Comparison of ENCODE assay signal across 23 mouse cellular contexts in the genomic region with DNA sequence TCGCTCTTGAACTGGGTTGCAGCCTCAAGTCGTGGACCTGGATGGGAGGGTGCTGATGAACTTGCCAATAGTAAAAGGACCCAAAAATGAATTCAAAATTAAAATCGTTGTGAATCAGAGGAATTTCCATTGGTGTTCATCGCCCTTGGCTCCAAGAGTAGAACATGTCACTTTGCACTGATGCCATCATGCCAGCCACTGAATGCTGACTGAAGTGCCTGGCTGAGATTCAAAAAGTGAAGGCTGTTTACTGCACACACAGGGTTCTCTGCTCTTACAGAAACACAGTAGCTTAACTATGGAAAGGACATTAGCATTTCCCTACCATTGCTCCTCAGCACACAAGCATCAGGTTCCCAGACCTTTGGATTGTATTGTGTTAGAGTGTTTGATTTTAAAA. TPM values are rescaled to one million over a fixed set of nuclear protein-coding genes. Genes with fewer than 3 reads are reported as not detected.
A peak's percentile ranks its signal among the peaks of the same experiment; 100 is the strongest.
DNase-seq lines count a peak whose midpoint lies in the region; ATAC-seq and TF ChIP-seq lines count a peak whose summit lies in the region.
"Had no signal": no experiment of that assay in that cellular context is flagged by ENCODE, and none has a peak within 500 bp of the region (broad histone marks: within the 10 kb centered on the region; RNA-seq: fewer than 3 reads in every experiment).

No protein-coding gene starts in this region.

- DNase-seq in forebrain, postnatal 0 days, result no peak
- peak; percentile 53 for DNase-seq in forebrain, embryonic 14.5 days (ENCODE audit: low spot score)
- no peak for DNase-seq in forebrain, embryonic 11.5 days (ENCODE audit: low spot score)
- no peak for DNase-seq in layer of hippocampus, adult 2 months (ENCODE audit: low spot score in 2 of 2)
- DNase-seq in layer of hippocampus, adult 9-11 months, result no peak
- DNase-seq in brain, embryonic 14.5 days (ENCODE audit: low read depth), result peak; percentile 64
- no peak for DNase-seq in thymus, postnatal 36 days
- DNase-seq: adrenal gland, adult 2 months; adrenal gland, adult 8-10 months; adrenal gland, postnatal 10 days; adrenal gland, postnatal 14 days; adrenal gland, postnatal 25 days; adrenal gland, postnatal 36 days; B cell, adult 2 months; cerebellum, adult 11 months; cerebellum, adult 11-12 months; cerebellum, adult 18-20 months had no signal

- no peak for TF ChIP-seq POLR2A in brain, embryonic 14.5 days (IDR thresholded peaks at IDR 0.05; ENCODE audit: borderline replicate concordance, extremely low read depth, insufficient read depth, insufficient read length, poor library complexity, severe bottlenecking)

- TF ChIP-seq CTCF in forebrain, postnatal 0 days (IDR thresholded peaks at IDR 0.05; ENCODE audit: low read depth), result no peak
- TF ChIP-seq CTCF in layer of hippocampus, adult 2 months (conservative IDR thresholded peaks at IDR 0.05), result no peak
- TF ChIP-seq CTCF in brain, embryonic 14.5 days (IDR thresholded peaks at IDR 0.05; ENCODE audit: borderline replicate concordance, extremely low read depth, insufficient read depth, insufficient read length), result no peak

- H3K27me3 ChIP-seq in forebrain, embryonic 13.5 days, result no peaks in the 10 kb centered on the region
- H3K27me3 ChIP-seq in forebrain, postnatal 0 days (ENCODE audit: insufficient read depth, low read length), result no peaks in the 10 kb centered on the region
- H3K27me3 ChIP-seq in forebrain, embryonic 14.5 days (replicated peaks; ENCODE audit: control insufficient read depth, insufficient read depth, low read length), result no peaks in the 10 kb centered on the region
- no peaks in the 10 kb centered on the region for H3K27me3 ChIP-seq in forebrain, embryonic 11.5 days (ENCODE audit: control insufficient read depth, insufficient read depth, low read length)
- H3K27me3 ChIP-seq: CH12.LX, Patski had no signal

- no peak overlapping the region for H3K4me2 ChIP-seq in forebrain, embryonic 13.5 days
- no peak overlapping the region for H3K4me2 ChIP-seq in forebrain, postnatal 0 days (ENCODE audit: low read depth)
- H3K4me2 ChIP-seq in forebrain, embryonic 14.5 days (ENCODE audit: low read length), result no peak overlapping the region
- H3K4me2 ChIP-seq in forebrain, embryonic 11.5 days (ENCODE audit: low read depth, low read length, severe bottlenecking), result no peak overlapping the region

- H3K9ac ChIP-seq in forebrain, embryonic 13.5 days, result no peak overlapping the region
- H3K9ac ChIP-seq in forebrain, postnatal 0 days, result no peak overlapping the region
- H3K9ac ChIP-seq in forebrain, embryonic 14.5 days (ENCODE audit: low read length), result no peak overlapping the region
- H3K9ac ChIP-seq in forebrain, embryonic 11.5 days (ENCODE audit: low read length), result no peak overlapping the region

- H3K4me3 ChIP-seq in forebrain, embryonic 13.5 days, result no peak overlapping the region
- H3K4me3 ChIP-seq in forebrain, postnatal 0 days (ENCODE audit: low read depth, low read length), result no peak overlapping the region
- H3K4me3 ChIP-seq in forebrain, embryonic 14.5 days (ENCODE audit: low read depth, low read length), result no peak overlapping the region
- no peak overlapping the region for H3K4me3 ChIP-seq in forebrain, embryonic 11.5 days (ENCODE audit: low read depth, low read length)
- no peak overlapping the region for H3K4me3 ChIP-seq in layer of hippocampus, adult 2 months

- no peaks in the 10 kb centered on the region for H3K9me3 ChIP-seq in forebrain, embryonic 13.5 days (replicated peaks)
- no peaks in the 10 kb centered on the region for H3K9me3 ChIP-seq in forebrain, postnatal 0 days (ENCODE audit: low read length)
- H3K9me3 ChIP-seq in forebrain, embryonic 14.5 days (replicated peaks; ENCODE audit: control insufficient read depth, low read length), result no peaks in the 10 kb centered on the region
- no peaks in the 10 kb centered on the region for H3K9me3 ChIP-seq in forebrain, embryonic 11.5 days (ENCODE audit: control insufficient read depth, low read length)
- H3K9me3 ChIP-seq: G1E had no signal

- peak overlapping the region; percentile 31; the same call in 1 of the 2 replicates for H3K27ac ChIP-seq in forebrain, embryonic 13.5 days
- H3K27ac ChIP-seq in forebrain, postnatal 0 days (ENCODE audit: low read depth, low read length), result no peak overlapping the region
- peak overlapping the region; percentile 4; the same call in 1 of the 2 replicates for H3K27ac ChIP-seq in forebrain, embryonic 14.5 days (ENCODE audit: low read depth, low read length)
- H3K27ac ChIP-seq in forebrain, embryonic 11.5 days (ENCODE audit: low read depth, low read length), result no peak overlapping the region
- peak overlapping the region; percentile 69 for H3K27ac ChIP-seq in layer of hippocampus, adult 2 months

- 77% methylated on average over 4 of the region's 4 CpGs for WGBS in forebrain, embryonic 13.5 days
- 61% methylated on average over 4 of the region's 4 CpGs for WGBS in forebrain, postnatal 0 days
- 75% methylated on average over 4 of the region's 4 CpGs for WGBS in forebrain, embryonic 14.5 days
- WGBS in forebrain, embryonic 11.5 days, result 86% methylated on average over 4 of the region's 4 CpGs

- no peaks in the 10 kb centered on the region for H3K36me3 ChIP-seq in forebrain, embryonic 13.5 days (ENCODE audit: poor library complexity, severe bottlenecking)
- H3K36me3 ChIP-seq in forebrain, postnatal 0 days (ENCODE audit: insufficient read depth), result no peaks in the 10 kb centered on the region
- no peaks in the 10 kb centered on the region for H3K36me3 ChIP-seq in forebrain, embryonic 14.5 days (ENCODE audit: control insufficient read depth, insufficient read depth, low read length)
- no peaks in the 10 kb centered on the region for H3K36me3 ChIP-seq in forebrain, embryonic 11.5 days (ENCODE audit: control insufficient read depth, insufficient read depth, low read length)
- H3K36me3 ChIP-seq: G1E had no signal

- no peak for ATAC-seq in forebrain, embryonic 13.5 days
- ATAC-seq in forebrain, postnatal 0 days, result no peak
- no peak for ATAC-seq in forebrain, embryonic 14.5 days
- ATAC-seq in forebrain, embryonic 11.5 days (replicated peaks; ENCODE audit: low FRiP score), result no peak
- ATAC-seq: activated CD4-positive, CD25-positive, alpha-beta regulatory T cell, adult 4 months; CD4-positive, CD25-positive, alpha-beta regulatory T cell, adult 4 months; Patski had no signal

- 0 out of 2 replicates have a peak, but pooled peaks cover 4% of the 10 kb centered on the region for H3K4me1 ChIP-seq in forebrain, embryonic 13.5 days
- H3K4me1 ChIP-seq in forebrain, postnatal 0 days (ENCODE audit: insufficient read depth), result no peaks in the 10 kb centered on the region
- 0 out of 2 replicates have a peak, but pooled peaks cover 3% of the 10 kb centered on the region for H3K4me1 ChIP-seq in forebrain, embryonic 14.5 days (ENCODE audit: control insufficient read depth, insufficient read depth, low read length)
- no peaks in the 10 kb centered on the region for H3K4me1 ChIP-seq in forebrain, embryonic 11.5 days (replicated peaks; ENCODE audit: control insufficient read depth, insufficient read depth, low read length)

RNA-seq across cellular contexts. Expression of a gene that starts 8.3 kb away (rescaled TPM):
- 0.39 and 0.74 TPM in 2 replicates for polyA plus RNA-seq in forebrain, embryonic 13.5 days (2015; fragmentation: Nextera tagmentation; extraction: Ambion mirVana)
- 1.1 and 1.9 TPM in 2 replicates for total RNA-seq in forebrain, postnatal 0 days (2014; rRNA removed)
- 0.48 and 0.52 TPM in 2 replicates for polyA plus RNA-seq in forebrain, postnatal 0 days (2015; fragmentation: Nextera tagmentation; extraction: Ambion mirVana)
- polyA plus RNA-seq in forebrain, embryonic 14.5 days (2014; fragmentation: Nextera tagmentation; extraction: Ambion mirVana), result 0.55 and 0.61 TPM in 2 replicates
- polyA plus RNA-seq in forebrain, embryonic 11.5 days (2014; fragmentation: Nextera tagmentation; extraction: Ambion mirVana), result 0.16 and 0.51 TPM in 2 replicates
- 1 to 10 TPM in 1 of 2 experiments, under 1 TPM in 1; 0.88 to 1.2 TPM for total RNA-seq in layer of hippocampus, adult 2 months (2021)
- 1.7 and 2.0 TPM in 2 replicates for polyA plus RNA-seq in brain, embryonic 14.5 days (2012; rRNA removed)
- total RNA-seq: adrenal gland, postnatal 25 days had no signal

Comparison
In these comparisons a context has a peak if more than half of its experiments do, and no peak if none do; other contexts are left out.
1. H3K27ac ChIP-seq: peak in forebrain, embryonic 13.5 days (single experiment), forebrain, embryonic 14.5 days (single experiment) and layer of hippocampus, adult 2 months (single experiment); none in forebrain, postnatal 0 days (single experiment) and forebrain, embryonic 11.5 days (single experiment).
2. DNase-seq: peak in forebrain, embryonic 14.5 days (single experiment) and brain, embryonic 14.5 days (single experiment); none in forebrain, postnatal 0 days (single experiment), forebrain, embryonic 11.5 days (single experiment), layer of hippocampus, adult 2 months (0 of 2), layer of hippocampus, adult 9-11 months (single experiment) and thymus, postnatal 36 days (0 of 2).